Mouse (Mus musculus) left cerebral cortex, postnatal 4 days (tissue): ENCODE data around the gene Lpar1. TPM values are rescaled to one million over a fixed set of nuclear protein-coding genes. Genes with fewer than 3 reads are reported as not detected.

ENCODE experiments used
- microRNA-seq: library from miRNA; unstranded; fragments of <30 nt; microRNA quantifications from one replicate; pipeline ENCODE4 v1.2.0, GENCODE M21; 2022
- total RNA-seq, 2 experiments: library from RNA; stranded (reverse); gene quantifications; 2 replicates each; pipeline ENCODE4 v1.2.3; 2021

The Lpar1 gene
- total RNA-seq, 2 experiments from 2014 or later: 12.5 to 13.7 TPM

Small RNAs within 50 kb of the gene (microRNA-seq; reads per million reads assigned to microRNA genes)
- 1.2 reads per million for gene Mir3095

Other genes starting within 250 kb of the Lpar1 start
- gene Olfr267, start 233.8 kb upstream of the Lpar1 start, total RNA-seq: under 1 TPM; 0.30 to 0.34 TPM